Mouse (Mus musculus) kidney, embryonic 14.5 days (tissue): Measurements from ENCODE around the gene H2-M10.4. TPM values are rescaled to one million over a fixed set of nuclear protein-coding genes. Genes with fewer than 3 reads are reported as not detected.
"Not testable (repeated sequence)": the region's sequence is repeated elsewhere in the genome, so short reads cannot be mapped to it uniquely, and the experiment has no call there.

Experiments
- ATAC-seq: fragments of 200-750 bp; cut with Nextera tagmentation; 2 replicates; pipeline ENCODE4 v1.8.0; 2017; ENCODE audit warnings: moderate number of reproducible peaks, mild to moderate bottlenecking, moderate TSS enrichment, moderate library complexity; ENCODE audit not compliant: low FRiP score, low TSS enrichment
- H3K27ac ChIP-seq: fragments of 300-500 bp; sonication (generic); 2 replicates; pipeline ENCODE4 v1.5.1; 2014; ENCODE audit warnings: low read depth, mild to moderate bottlenecking, low read length, moderate library complexity, mixed read lengths
- H3K27me3 ChIP-seq: fragments of 300-500 bp; sonication (generic); 2 replicates; pipeline ENCODE4 v1.6.1; 2014; ENCODE audit warnings: mild to moderate bottlenecking, low read length; ENCODE audit not compliant: control insufficient read depth, insufficient read depth
- H3K36me3 ChIP-seq: fragments of 300-500 bp; sonication (generic); 2 replicates; pipeline ENCODE4 v1.6.1; 2014; ENCODE audit warnings: low read length, mixed read lengths; ENCODE audit not compliant: control insufficient read depth, insufficient read depth
- H3K4me1 ChIP-seq: fragments of 300-500 bp; sonication (generic); 2 replicates; pipeline ENCODE4 v1.6.1; 2014; ENCODE audit warnings: low read length, mixed read lengths; ENCODE audit not compliant: control insufficient read depth, insufficient read depth
- H3K4me2 ChIP-seq: fragments of 300-500 bp; sonication (generic); replicated peaks from 2 replicates; pipeline ENCODE4 v1.6.1; 2014; ENCODE audit warnings: low read depth, mild to moderate bottlenecking, low read length
- H3K4me3 ChIP-seq: fragments of 300-500 bp; sonication (generic); 2 replicates; pipeline ENCODE4 v1.5.1; 2014; ENCODE audit warnings: mild to moderate bottlenecking, low read length
- H3K9ac ChIP-seq: fragments of 300-500 bp; sonication (generic); 2 replicates; pipeline ENCODE4 v1.6.1; 2014; ENCODE audit warnings: low read depth, mild to moderate bottlenecking, low read length, moderate library complexity
- H3K9me3 ChIP-seq: fragments of 300-500 bp; sonication (generic); 2 replicates; pipeline ENCODE4 v1.6.1; 2016; ENCODE audit warnings: low read length; ENCODE audit not compliant: control insufficient read depth
- WGBS: fragments of 180-500 bp; shearing (Covaris S2); extraction: QIAGEN DNeasy Blood & Tissue Kit; methylation state at CpG from one replicate; pipeline ENCODE4 v1.1.7; 2014; 5-methylcytosine and 5-hydroxymethylcytosine counted together
- polyA plus RNA-seq: library from polyadenylated mRNA; unstranded; fragments of >200 nt; fragmentation: Nextera tagmentation; extraction: Ambion mirVana; gene quantifications from 2 replicates; pipeline ENCODE4 v1.2.1, GENCODE M21; 2014

The H2-M10.4 gene
- not detected in 2 replicates for polyA plus RNA-seq

DNA sequence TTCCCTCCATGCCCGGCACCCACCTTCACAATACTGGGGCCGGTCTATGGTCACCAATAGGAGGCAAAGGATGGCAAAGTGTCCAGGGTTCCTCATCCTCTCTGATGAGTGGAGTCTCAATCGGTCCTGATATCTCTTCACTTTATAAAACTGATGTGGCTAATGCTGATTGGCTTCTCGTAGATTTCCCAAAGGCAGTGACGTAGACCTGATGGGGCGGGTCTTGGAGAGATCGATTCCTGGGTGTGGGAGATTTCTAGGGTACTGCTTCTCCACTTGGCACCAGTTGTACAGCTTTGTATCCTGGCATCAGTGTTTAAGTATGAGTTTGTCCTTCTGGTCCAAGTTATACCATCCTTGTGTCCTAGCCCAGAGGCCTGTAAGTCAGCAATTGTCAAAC is at the start of gene H2-M10.4:
Gene H2-M10.4 (minus strand): TSS at position 101 of the 400 bp plus-strand sequence.
- ATAC-seq = no peak

DNA sequence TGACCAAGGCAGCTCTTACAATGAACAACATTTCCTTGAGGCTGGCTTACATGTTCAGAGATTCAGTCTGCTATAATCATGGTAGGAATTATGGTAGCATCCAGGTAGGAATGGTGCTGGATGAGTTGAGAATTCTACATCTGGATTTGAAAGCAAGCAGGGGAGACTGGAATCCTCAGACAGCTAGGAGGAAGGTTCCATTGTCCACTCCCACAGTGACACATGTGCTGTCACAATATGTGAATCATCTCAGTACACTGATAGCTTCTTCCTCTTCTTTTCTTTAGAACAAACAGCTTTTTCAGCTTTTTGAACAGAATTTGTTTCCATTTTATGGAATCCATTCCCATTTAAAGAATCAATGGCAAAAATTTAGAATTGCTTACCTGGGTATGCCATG is 41.8 kb upstream of the H2-M10.4 start:
- Histone ChIP-seq H3K9me3 (no peaks in the 10 kb centered on the region), H3K36me3 (no peaks in the 10 kb centered on the region), H3K4me1 (no peaks in the 10 kb centered on the region), H3K9ac (no peak overlapping the region), H3K4me2 (no peak overlapping the region), H3K27me3 (no peaks in the 10 kb centered on the region), H3K27ac (no peak overlapping the region), H3K4me3 (no peak overlapping the region)
- ATAC-seq = no peak

More for the DNA sequence above, at the start of gene H2-M10.4:
- H3K27me3 ChIP-seq = no peaks in the 10 kb centered on the region
- no peak within 1 kb of the TSS for H3K27ac ChIP-seq
- no peak within 1 kb of the TSS for H3K4me3 ChIP-seq
- H3K36me3 ChIP-seq = no peaks in the 10 kb centered on the region
- WGBS = 92% methylated on average over 7 of the region's 7 CpGs
- H3K9ac ChIP-seq = no peak within 1 kb of the TSS
- no peaks in the 10 kb centered on the region for H3K9me3 ChIP-seq
- no peaks in the 10 kb centered on the region for H3K4me1 ChIP-seq
- no peak within 1 kb of the TSS for H3K4me2 ChIP-seq

DNA sequence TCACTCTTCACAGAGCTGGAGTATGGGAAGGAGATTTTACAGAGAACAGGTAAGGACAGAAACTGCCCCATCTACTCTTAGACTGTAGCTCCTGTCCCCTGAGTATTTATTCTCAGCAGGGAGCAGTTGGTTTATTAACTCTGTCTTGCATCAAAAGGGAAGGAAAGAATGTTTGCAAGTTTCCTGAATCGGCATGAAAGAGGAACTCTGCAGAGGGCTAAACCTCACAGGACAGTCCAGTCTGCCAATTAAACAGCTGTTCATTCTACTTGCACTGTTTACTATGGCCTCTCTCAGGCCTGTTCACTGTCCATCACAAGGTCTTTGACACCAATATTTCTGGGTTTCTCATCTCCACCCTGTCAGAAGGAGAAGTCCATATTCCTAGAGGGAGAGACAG is 38.3 kb upstream of the H2-M10.4 start:
- Histone ChIP-seq H3K4me1 (no peaks in the 10 kb centered on the region), H3K9me3 (no peaks in the 10 kb centered on the region), H3K9ac (no peak overlapping the region), H3K27ac (no peak overlapping the region), H3K4me3 (no peak overlapping the region), H3K4me2 (no peak overlapping the region), H3K27me3 (no peaks in the 10 kb centered on the region), H3K36me3 (no peaks in the 10 kb centered on the region)
- 63% methylated on average over 1 of the region's 1 CpGs for WGBS
- no peak for ATAC-seq

DNA sequence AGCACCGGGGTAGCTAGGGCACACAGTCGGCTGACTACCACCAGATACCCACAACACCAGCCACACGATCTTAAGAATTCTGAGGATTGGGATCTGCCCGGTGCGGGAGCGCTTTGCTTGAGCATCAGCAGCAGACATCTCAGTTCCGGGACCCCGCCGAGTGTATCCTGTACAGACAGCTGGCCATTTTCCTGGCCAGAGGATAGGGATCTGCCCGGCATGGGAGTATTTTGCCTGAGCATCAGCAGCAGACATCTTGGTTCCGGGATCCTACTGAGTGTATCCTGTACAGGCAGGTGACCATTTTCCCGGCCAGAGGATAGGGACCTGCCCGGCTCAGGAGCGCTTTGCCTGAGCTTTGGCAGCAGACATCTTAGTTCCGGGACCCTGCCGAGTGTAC is 26.0 kb upstream of the H2-M10.4 start:
- not testable (repeated sequence) for H3K9me3 ChIP-seq, H3K27me3 ChIP-seq, ATAC-seq, H3K9ac ChIP-seq, H3K4me3 ChIP-seq, H3K4me2 ChIP-seq, H3K4me1 ChIP-seq, H3K36me3 ChIP-seq, H3K27ac ChIP-seq
- 96% methylated on average over 14 of the region's 16 CpGs for WGBS

DNA sequence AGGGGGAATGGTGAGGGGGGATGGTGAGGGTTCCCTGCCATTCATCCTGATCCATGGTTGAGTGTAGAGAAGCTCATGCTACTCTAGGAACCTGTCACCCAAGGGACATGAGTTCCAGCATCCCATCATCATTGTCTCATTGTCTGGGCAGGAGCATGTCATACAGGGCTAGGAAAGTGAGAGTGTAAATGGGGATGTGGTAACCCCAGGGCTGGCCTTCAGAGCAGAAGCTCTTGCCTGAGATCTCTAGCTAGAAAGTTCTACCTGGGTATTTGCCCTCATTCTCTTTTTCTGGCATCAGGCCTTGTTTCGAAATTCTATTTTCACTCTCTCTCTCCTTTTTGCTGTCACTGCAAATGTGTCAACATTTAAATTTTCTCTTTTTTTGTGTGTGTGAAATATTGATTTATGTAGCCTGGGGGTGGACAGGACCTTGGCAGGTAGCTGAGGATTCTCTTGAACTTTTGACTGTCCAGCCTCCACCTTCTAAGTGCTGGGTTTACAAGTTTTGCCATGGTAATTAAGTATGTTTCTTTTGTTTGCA is 24.6 kb upstream of the H2-M10.4 start:
- Histone ChIP-seq H3K27ac (no peak overlapping the region), H3K4me1 (no peaks in the 10 kb centered on the region), H3K4me2 (no peak overlapping the region), H3K4me3 (no peak overlapping the region), H3K9ac (no peak overlapping the region), H3K27me3 (no peaks in the 10 kb centered on the region), H3K9me3 (no peaks in the 10 kb centered on the region), H3K36me3 (no peaks in the 10 kb centered on the region)
- 88% methylated on average over 1 of the region's 1 CpGs for WGBS
- no peak for ATAC-seq

DNA sequence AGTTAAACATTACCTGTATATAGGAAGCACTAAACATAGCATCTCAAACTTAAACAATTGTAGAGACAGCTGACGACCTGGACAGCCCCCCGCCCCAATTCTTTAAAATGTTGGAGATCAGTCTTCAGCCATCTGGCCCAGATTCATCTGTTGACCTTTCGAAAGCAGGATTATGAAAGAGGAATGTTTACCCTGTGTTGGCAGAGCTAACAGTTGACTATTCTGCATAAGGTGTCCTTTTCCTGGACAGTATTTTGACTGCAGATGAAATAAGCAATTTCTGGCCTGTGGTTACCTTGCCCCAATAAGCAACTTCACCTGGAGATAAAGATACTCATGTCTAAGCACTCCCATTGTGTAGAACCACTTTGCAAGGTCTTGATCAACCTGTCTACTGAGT is 21.7 kb upstream of the H2-M10.4 start:
- Histone ChIP-seq H3K9me3 (no peaks in the 10 kb centered on the region), H3K27ac (no peak overlapping the region), H3K27me3 (no peaks in the 10 kb centered on the region), H3K36me3 (no peaks in the 10 kb centered on the region), H3K9ac (no peak overlapping the region), H3K4me3 (no peak overlapping the region), H3K4me1 (no peaks in the 10 kb centered on the region), H3K4me2 (no peak overlapping the region)
- 85% methylated on average over 3 of the region's 3 CpGs for WGBS
- ATAC-seq = no peak

DNA sequence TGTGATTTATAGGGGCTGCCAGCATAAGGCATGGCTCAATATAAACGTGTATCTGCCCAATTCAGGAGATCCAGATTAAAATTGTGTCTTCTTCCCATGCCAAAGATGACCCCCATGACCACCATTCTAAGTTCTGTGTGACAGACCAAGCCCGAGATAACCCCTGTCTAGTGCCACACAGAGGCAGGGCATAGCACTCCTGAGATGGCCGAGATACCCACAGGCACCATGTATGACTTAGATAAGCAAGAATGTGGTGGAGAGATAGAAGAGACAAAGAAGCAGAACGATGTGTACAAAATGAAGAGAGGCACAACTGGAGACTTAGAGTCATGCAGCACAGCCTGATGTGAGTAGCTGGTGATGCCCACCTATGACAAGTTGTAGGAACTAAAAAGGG is 5.9 kb downstream of the H2-M10.4 start:
- WGBS = 73% methylated on average over 4 of the region's 4 CpGs
- no peak overlapping the region for H3K9ac ChIP-seq
- no peaks in the 10 kb centered on the region for H3K36me3 ChIP-seq
- no peak for ATAC-seq
- no peaks in the 10 kb centered on the region for H3K4me1 ChIP-seq
- no peaks in the 10 kb centered on the region for H3K9me3 ChIP-seq
- no peak overlapping the region for H3K4me3 ChIP-seq
- H3K27me3 ChIP-seq = no peaks in the 10 kb centered on the region
- no peak overlapping the region for H3K4me2 ChIP-seq
- no peak overlapping the region for H3K27ac ChIP-seq

DNA sequence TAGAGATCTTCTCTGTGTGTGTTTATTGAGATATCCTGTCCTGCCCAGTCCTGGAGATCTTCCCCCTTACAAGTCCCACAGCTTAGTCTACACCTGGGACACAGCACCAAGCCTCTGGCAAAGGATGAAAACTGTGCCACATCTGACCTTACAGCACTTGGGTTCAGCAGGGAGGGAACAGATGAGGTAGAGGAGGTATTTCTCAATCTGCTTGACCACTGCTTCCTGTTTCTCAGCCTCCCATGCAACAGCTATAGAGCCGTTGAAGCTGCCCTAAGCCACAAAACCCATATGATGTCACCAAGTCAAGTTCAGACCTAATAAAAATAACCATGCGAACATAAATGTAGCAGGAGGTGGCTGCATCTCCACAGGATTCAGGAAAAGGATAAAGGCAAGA is 30.7 kb downstream of the H2-M10.4 start:
- no peaks in the 10 kb centered on the region for H3K27me3 ChIP-seq
- H3K36me3 ChIP-seq = no peaks in the 10 kb centered on the region
- WGBS = 85% methylated on average over 2 of the region's 2 CpGs
- no peak overlapping the region for H3K27ac ChIP-seq
- no peaks in the 10 kb centered on the region for H3K4me1 ChIP-seq
- H3K9me3 ChIP-seq = no peaks in the 10 kb centered on the region
- no peak overlapping the region for H3K4me2 ChIP-seq
- no peak for ATAC-seq
- no peak overlapping the region for H3K9ac ChIP-seq
- no peak overlapping the region for H3K4me3 ChIP-seq

DNA sequence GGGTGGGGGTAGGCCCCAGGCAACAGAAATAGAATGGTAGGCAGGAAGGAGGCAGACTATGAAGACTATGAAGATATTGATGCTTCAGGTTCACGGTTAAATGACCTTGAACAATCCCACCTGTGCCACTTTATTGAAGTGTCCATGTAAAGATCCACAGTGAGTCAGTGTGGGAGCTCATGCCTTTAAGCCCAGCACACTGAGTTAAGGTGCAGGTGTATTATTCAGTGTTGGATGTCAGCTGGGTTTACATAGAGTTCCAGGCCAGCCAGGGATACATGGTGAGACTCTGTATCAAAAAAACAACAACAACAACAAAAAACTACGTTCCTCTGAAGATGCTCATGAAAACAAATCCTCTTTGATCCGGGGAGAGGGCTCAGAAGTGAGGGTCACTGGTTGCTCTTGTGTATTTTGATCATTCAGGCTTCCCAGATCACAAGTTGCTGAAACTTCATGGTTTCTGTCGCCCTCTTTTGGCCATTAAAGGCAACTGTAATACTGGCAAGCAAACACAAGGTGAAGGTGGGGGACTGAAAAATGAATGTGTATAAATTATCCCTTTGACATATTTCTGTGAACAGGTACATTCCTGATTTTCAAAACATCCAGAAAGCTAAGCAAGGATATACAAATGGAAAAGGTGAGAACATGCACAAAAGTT is 43.9 kb downstream of the H2-M10.4 start:
- Histone ChIP-seq H3K9ac (no peak overlapping the region), H3K9me3 (no peaks in the 10 kb centered on the region; the same call in 1 of the 2 replicates), H3K27me3 (no peaks in the 10 kb centered on the region), H3K4me1 (no peaks in the 10 kb centered on the region), H3K4me3 (no peak overlapping the region), H3K27ac (no peak overlapping the region), H3K4me2 (no peak overlapping the region), H3K36me3 (no peaks in the 10 kb centered on the region)
- WGBS = 19% methylated on average over 4 of the region's 4 CpGs
- ATAC-seq = peak; percentile 28; the same call in 1 of the 2 replicates
